Mouse (Mus musculus) bone marrow, adult 2 months (tissue): ENCODE data around the gene Lypd6b.

Source experiments
- CTCF ChIP-seq: fragments of 200-500 bp; IDR thresholded peaks from 2 replicates; pipeline ENCODE4 v1.5.1; 2011; ENCODE audit warnings: low read length, control low read depth; ENCODE audit not compliant: control insufficient read depth, insufficient read depth
- POLR2A ChIP-seq: fragments of 200-500 bp; IDR thresholded peaks from 2 replicates; pipeline ENCODE4 v1.6.1; 2011; ENCODE audit warnings: low read depth, mild to moderate bottlenecking, control low read depth, low read length, borderline replicate concordance; ENCODE audit not compliant: control insufficient read depth

DNA sequence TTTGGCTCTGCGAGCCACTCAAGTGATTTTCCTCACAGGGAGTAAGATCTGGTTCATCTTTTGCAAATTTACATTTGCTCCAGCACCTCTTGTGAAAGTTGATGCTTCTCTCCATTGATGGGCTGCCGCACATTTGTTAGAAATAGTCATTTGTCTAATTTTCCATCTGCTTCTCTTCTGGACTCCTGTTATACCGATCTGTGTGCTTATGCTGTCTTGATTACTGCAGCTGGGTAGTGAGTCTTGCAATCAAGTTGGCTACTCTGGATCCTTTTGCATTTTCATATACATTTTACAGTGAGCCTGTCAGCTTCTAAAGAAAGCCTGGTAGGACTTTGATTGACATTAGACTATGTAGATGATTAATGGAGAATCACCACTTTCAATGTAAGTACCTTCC lies 59.4 kb downstream of the Lypd6b start:
- TF ChIP-seq CTCF (no peak), POLR2A (no peak)
